17 mouse cellular contexts compared by ENCODE assay signal in genomic region chr10:95399689-95400354, GRCm38 (mm10). TPM values are rescaled to one million over a fixed set of nuclear protein-coding genes. Genes with fewer than 3 reads are reported as not detected.
DNase-seq lines count a peak whose midpoint lies in the region; ATAC-seq and TF ChIP-seq lines count a peak whose summit lies in the region.
"Had no signal": no experiment of that assay in that cellular context is flagged by ENCODE, and none has a peak within 500 bp of the region (broad histone marks: within the 10 kb centered on the region; RNA-seq: fewer than 3 reads in every experiment).

No protein-coding gene starts in this region.

- no peaks in the 10 kb centered on the region for H3K9me3 ChIP-seq in heart, embryonic 14.5 days (ENCODE audit: control insufficient read depth, low read length)
- H3K9me3 ChIP-seq in heart, embryonic 10.5 days = no peaks in the 10 kb centered on the region
- no peaks in the 10 kb centered on the region for H3K9me3 ChIP-seq in lung, embryonic 15.5 days
- H3K9me3 ChIP-seq in lung, embryonic 16.5 days (ENCODE audit: control insufficient read depth, low read length) = no peaks in the 10 kb centered on the region
- H3K9me3 ChIP-seq: neural tube, embryonic 12.5 days had no signal

- no peak overlapping the region for H3K27ac ChIP-seq in heart, embryonic 14.5 days (replicated peaks in 1 of 2; ENCODE audit: control insufficient read depth in 1 of 2, insufficient read depth in 1 of 2, low read depth in 2 of 2, low read length in 2 of 2)
- H3K27ac ChIP-seq in heart, embryonic 10.5 days = no peak overlapping the region
- peak overlapping the region; percentile 54 for H3K27ac ChIP-seq in lung, embryonic 15.5 days
- peak overlapping the region; percentile 73 for H3K27ac ChIP-seq in lung, embryonic 16.5 days (ENCODE audit: low read length)
- no peak overlapping the region for H3K27ac ChIP-seq in thymus, adult 2 months (ENCODE audit: control insufficient read depth, insufficient read depth, low read length)
- H3K27ac ChIP-seq: kidney, postnatal 0 days; macrophage; neural tube, embryonic 12.5 days had no signal

- no peaks in the 10 kb centered on the region for H3K27me3 ChIP-seq in heart, embryonic 14.5 days (ENCODE audit: control insufficient read depth, insufficient read depth, low read length)
- no peaks in the 10 kb centered on the region for H3K27me3 ChIP-seq in heart, embryonic 10.5 days (ENCODE audit: insufficient read depth, poor library complexity, severe bottlenecking)
- H3K27me3 ChIP-seq in lung, embryonic 15.5 days = no peaks in the 10 kb centered on the region
- H3K27me3 ChIP-seq in lung, embryonic 16.5 days (ENCODE audit: control insufficient read depth, insufficient read depth, low read depth, low read length) = no peaks in the 10 kb centered on the region
- H3K27me3 ChIP-seq in thymus, adult 2 months (ENCODE audit: control insufficient read depth, insufficient read depth, low read length) = peaks cover 2% of the 10 kb centered on the region; the same call in 1 of the 2 replicates
- H3K27me3 ChIP-seq: neural tube, embryonic 12.5 days had no signal

- TF ChIP-seq POLR2A in lung, adult 2 months (IDR thresholded peaks at IDR 0.05; ENCODE audit: borderline replicate concordance, extremely low read depth, low read depth, low read length) = no peak
- TF ChIP-seq POLR2A in thymus, adult 2 months (IDR thresholded peaks at IDR 0.05; ENCODE audit: control insufficient read depth, extremely low read depth, insufficient read depth, low read length, poor library complexity) = no peak

- H3K4me2 ChIP-seq in heart, embryonic 14.5 days (ENCODE audit: low read length) = no peak overlapping the region
- peak overlapping the region; percentile 72; the same call in 1 of the 2 replicates for H3K4me2 ChIP-seq in lung, embryonic 15.5 days
- H3K4me2 ChIP-seq in lung, embryonic 16.5 days (ENCODE audit: low read depth, low read length) = peak overlapping the region; percentile 75; the same call in 1 of the 2 replicates
- H3K4me2 ChIP-seq: neural tube, embryonic 12.5 days had no signal

- no peak for ATAC-seq in heart, embryonic 14.5 days (ENCODE audit: insufficient number of reproducible peaks, insufficient read depth, low FRiP score, low read depth)
- ATAC-seq in lung, embryonic 15.5 days (ENCODE audit: borderline replicate concordance, extremely low read depth, low FRiP score, low TSS enrichment) = peak; percentile 17; the same call in 1 of the 2 replicates
- peak; percentile 72 for ATAC-seq in lung, embryonic 16.5 days (ENCODE audit: low read depth)
- ATAC-seq: CD4-positive, CD25-positive, alpha-beta regulatory T cell, adult 4 months; forebrain, embryonic 16.5 days; intestine, embryonic 16.5 days had no signal

- no peaks in the 10 kb centered on the region for H3K36me3 ChIP-seq in heart, embryonic 14.5 days (ENCODE audit: control insufficient read depth, insufficient read depth, low read length)
- no peaks in the 10 kb centered on the region for H3K36me3 ChIP-seq in heart, embryonic 10.5 days
- H3K36me3 ChIP-seq in lung, embryonic 15.5 days = 0 out of 2 replicates have a peak, but pooled peaks cover 9% of the 10 kb centered on the region
- no peaks in the 10 kb centered on the region for H3K36me3 ChIP-seq in lung, embryonic 16.5 days (ENCODE audit: control insufficient read depth, insufficient read depth, low read length)
- H3K36me3 ChIP-seq in thymus, adult 2 months (ENCODE audit: control insufficient read depth, insufficient read depth, low read length) = no peaks in the 10 kb centered on the region
- H3K36me3 ChIP-seq: neural tube, embryonic 12.5 days had no signal

- no peak overlapping the region for H3K4me3 ChIP-seq in heart, embryonic 14.5 days (ENCODE audit: control insufficient read depth in 1 of 2, insufficient read depth in 1 of 2, low read depth in 1 of 2, low read length in 2 of 2)
- H3K4me3 ChIP-seq in heart, embryonic 10.5 days = no peak overlapping the region
- H3K4me3 ChIP-seq in lung, embryonic 15.5 days = no peak overlapping the region
- H3K4me3 ChIP-seq in lung, adult 2 months (replicated peaks; ENCODE audit: extremely low read depth, low read depth, low read length) = no peak overlapping the region
- H3K4me3 ChIP-seq in lung, embryonic 16.5 days (ENCODE audit: low read length) = no peak overlapping the region
- no peak overlapping the region for H3K4me3 ChIP-seq in thymus, adult 2 months (ENCODE audit: control insufficient read depth, insufficient read depth, low read length)
- H3K4me3 ChIP-seq: neural tube, embryonic 12.5 days had no signal

- TF ChIP-seq CTCF in lung, adult 2 months (IDR thresholded peaks at IDR 0.05; ENCODE audit: insufficient read depth, low read length) = no peak
- TF ChIP-seq CTCF in thymus, adult 2 months (IDR thresholded peaks at IDR 0.05; ENCODE audit: borderline replicate concordance, control insufficient read depth, extremely low read depth, insufficient read depth, low read length, poor library complexity) = no peak

- peaks cover under 1 to 8% of the 10 kb centered on the region in 2 experiments; a peak in 3 of 4 replicates for H3K4me1 ChIP-seq in heart, embryonic 14.5 days (ENCODE audit: control insufficient read depth in 2 of 2, insufficient read depth in 2 of 2, low read length in 2 of 2)
- peaks cover 13% of the 10 kb centered on the region for H3K4me1 ChIP-seq in heart, embryonic 10.5 days
- H3K4me1 ChIP-seq in lung, embryonic 15.5 days = peaks cover 54% of the 10 kb centered on the region
- H3K4me1 ChIP-seq in lung, adult 2 months (ENCODE audit: control insufficient read depth, insufficient read depth, low read length) = peaks cover 23% of the 10 kb centered on the region
- peaks cover 33% of the 10 kb centered on the region for H3K4me1 ChIP-seq in lung, embryonic 16.5 days (replicated peaks; ENCODE audit: control insufficient read depth, insufficient read depth, low read length)
- peaks cover 1% of the 10 kb centered on the region; the same call in 1 of the 2 replicates for H3K4me1 ChIP-seq in thymus, adult 2 months (replicated peaks; ENCODE audit: control insufficient read depth, insufficient read depth, low read length)

- 0 out of 2 replicates have a peak overlapping the region, but pooled peaks have one; percentile 1 for H3K9ac ChIP-seq in heart, embryonic 14.5 days (ENCODE audit: low read length)
- H3K9ac ChIP-seq in lung, embryonic 15.5 days = no peak overlapping the region
- H3K9ac ChIP-seq in lung, embryonic 16.5 days (ENCODE audit: low read length) = no peak overlapping the region
- H3K9ac ChIP-seq: neural tube, embryonic 12.5 days had no signal

- no peak for DNase-seq in heart, embryonic 10.5 days (ENCODE audit: low spot score)
- no peak for DNase-seq in lung, adult 2 months
- peak; percentile 40 to 71 for DNase-seq in lung, postnatal 4 days
- no peak for DNase-seq in thymus, adult 2 months
- DNase-seq in adrenal gland, postnatal 10 days = no peak
- DNase-seq: adrenal gland, adult 8-10 months; cerebellum, adult 2 months; gastrocnemius, postnatal 10 days had no signal

- 39% methylated on average over 13 of the region's 13 CpGs for WGBS in heart, embryonic 14.5 days
- 44% methylated on average over 13 of the region's 13 CpGs for WGBS in heart, embryonic 10.5 days
- 16% methylated on average over 13 of the region's 13 CpGs for WGBS in lung, embryonic 15.5 days
- WGBS in lung, adult 2 months = 30% methylated on average over 13 of the region's 13 CpGs
- WGBS in lung, embryonic 16.5 days = 19% methylated on average over 13 of the region's 13 CpGs
- WGBS in thymus, adult 2 months = 91% methylated on average over 13 of the region's 13 CpGs

RNA-seq across cellular contexts. Expression of gene Socs2, which starts 17.2 kb away (rescaled TPM):
- 46.1 and 48.6 TPM in 2 replicates for polyA plus RNA-seq in heart, embryonic 14.5 days (2014; fragmentation: Nextera tagmentation; extraction: Ambion mirVana)
- 30.7 and 39.6 TPM in 2 replicates for polyA plus RNA-seq in heart, embryonic 10.5 days (2016; fragmentation: Nextera tagmentation; extraction: Ambion mirVana)
- polyA plus RNA-seq in lung, embryonic 15.5 days (2015; fragmentation: Nextera tagmentation; extraction: Ambion mirVana) = 121 and 124 TPM in 2 replicates
- 83.1 and 140 TPM in 2 replicates for polyA plus RNA-seq in lung, adult 2 months (2012; rRNA removed)
- 90.3 and 93.1 TPM in 2 replicates for polyA plus RNA-seq in lung, embryonic 16.5 days (2015; fragmentation: Nextera tagmentation; extraction: Ambion mirVana)
- 18.4 and 19.4 TPM in 2 replicates for polyA plus RNA-seq in thymus, adult 2 months (2012; rRNA removed)
- 10 to 100 TPM; 30.0 to 34.1 TPM for total RNA-seq in adrenal gland, postnatal 10 days (2021)

Comparison
In these comparisons a context has a peak if more than half of its experiments do, and no peak if none do; other contexts are left out.
1. DNase-seq: peak in lung, postnatal 4 days (2 of 2); none in heart, embryonic 10.5 days (single experiment), lung, adult 2 months (single experiment), thymus, adult 2 months (single experiment) and adrenal gland, postnatal 10 days (single experiment).
2. H3K27ac ChIP-seq: peak in lung, embryonic 15.5 days (single experiment) and lung, embryonic 16.5 days (single experiment); none in heart, embryonic 14.5 days (0 of 2), heart, embryonic 10.5 days (single experiment) and thymus, adult 2 months (single experiment).